Mouse (Mus musculus) layer of hippocampus, postnatal 25 days (tissue): ENCODE measurements around the gene Gcg. TPM values are rescaled to one million over a fixed set of nuclear protein-coding genes. Genes with fewer than 3 reads are reported as not detected.

Experiments
- DNase-seq, 2 experiments: peaks; one replicate each; pipeline ENCODE4 v3.0.0; 2022; ENCODE audit warnings: mixed read lengths in 2 of 2, low spot score in 1 of 2; ENCODE audit errors: extremely low spot score in 1 of 2
- total RNA-seq, 2 experiments: library from RNA; stranded (reverse); gene quantifications; 2 replicates each; pipeline ENCODE4 v1.2.3; 2021

Gene Gcg
- total RNA-seq: not detected

GRCm38 (mm10) chr2:62483550-62483949 lies at the start of gene Gcg:
Gcg (minus strand) TSS chr2:62483650.
- DNase-seq: no peak

GRCm38 (mm10) chr2:62531065-62531464 lies 47.6 kb upstream of the Gcg start:
- no peak for DNase-seq

GRCm38 (mm10) chr2:62526399-62526798 lies 42.9 kb upstream of the Gcg start:
- DNase-seq: no peak

GRCm38 (mm10) chr2:62517790-62518189 lies 34.3 kb upstream of the Gcg start:
- DNase-seq: no peak

GRCm38 (mm10) chr2:62514477-62514876 lies 31.0 kb upstream of the Gcg start:
- DNase-seq: no peak

- DNase-seq: peak in 1 of 2 experiments; percentile 49
Observed at GRCm38 (mm10) chr2:62513477-62513876, 30.0 kb upstream of the Gcg start.

GRCm38 (mm10) chr2:62507130-62507529 lies 23.7 kb upstream of the Gcg start:
- DNase-seq: no peak

GRCm38 (mm10) chr2:62506441-62506840 lies 23.0 kb upstream of the Gcg start:
- DNase-seq: no peak

GRCm38 (mm10) chr2:62504269-62504796 lies 20.9 kb upstream of the Gcg start:
- DNase-seq: no peak

GRCm38 (mm10) chr2:62503326-62503725 lies 19.9 kb upstream of the Gcg start:
- DNase-seq: no peak

GRCm38 (mm10) chr2:62502516-62502915 lies 19.1 kb upstream of the Gcg start:
- DNase-seq: no peak

GRCm38 (mm10) chr2:62498821-62499220 lies 15.4 kb upstream of the Gcg start:
- DNase-seq: no peak

- DNase-seq: no peak
Observed at GRCm38 (mm10) chr2:62498086-62498485, 14.6 kb upstream of the Gcg start.

GRCm38 (mm10) chr2:62497333-62498002 lies 14.0 kb upstream of the Gcg start:
- no peak for DNase-seq

GRCm38 (mm10) chr2:62495407-62495806 lies 12.0 kb upstream of the Gcg start:
- no peak for DNase-seq

GRCm38 (mm10) chr2:62489832-62490231 lies 6.4 kb upstream of the Gcg start:
- DNase-seq: no peak

- DNase-seq: no peak
Observed at GRCm38 (mm10) chr2:62484906-62485305, 1.5 kb upstream of the Gcg start.

- DNase-seq: no peak
Observed at GRCm38 (mm10) chr2:62480285-62481198, 2.9 kb downstream of the Gcg start.

GRCm38 (mm10) chr2:62469551-62469950 lies 13.9 kb downstream of the Gcg start:
- DNase-seq: no peak

- no peak for DNase-seq
Observed at GRCm38 (mm10) chr2:62463287-62463686, 20.2 kb downstream of the Gcg start.

- DNase-seq: no peak
Observed at GRCm38 (mm10) chr2:62462174-62462573, 21.3 kb downstream of the Gcg start.
